Mouse (Mus musculus): ENCODE results near the gene Gm11060. TPM values are rescaled to one million over a fixed set of nuclear protein-coding genes. Genes with fewer than 3 reads are reported as not detected.

The Gm11060 gene
- polyA plus RNA-seq, 1 experiment from 2014 or later: not detected

DNA sequence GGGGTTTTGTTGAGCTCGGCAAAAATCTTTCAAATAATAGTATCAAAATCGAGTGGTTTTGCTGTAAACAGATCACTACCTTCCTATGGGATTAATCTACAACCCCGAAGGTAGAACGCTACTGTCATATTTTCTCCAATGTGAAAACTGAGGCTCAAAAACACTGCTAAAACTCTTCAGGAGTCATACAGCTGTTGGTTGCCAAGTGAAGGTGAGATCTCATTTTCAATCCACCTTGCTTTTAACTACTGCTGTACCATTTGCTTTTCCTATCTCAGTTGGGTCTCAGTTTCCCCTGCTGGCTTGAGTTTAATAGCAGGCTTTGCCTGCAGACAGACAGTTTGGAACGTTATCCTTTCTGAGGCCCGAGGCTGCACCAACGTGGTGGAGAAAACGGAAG, 31.6 kb downstream of the Gm11060 start:
- Histone ChIP-seq H3K27ac (no peak overlapping the region), H3K4me1 (replicated peaks) (peaks cover 18% of the 10 kb centered on the region), H3K9ac (no peak overlapping the region), H3K4me2 (no peak overlapping the region), H3K9me3 (no peaks in the 10 kb centered on the region), H3K4me3 (no peak overlapping the region), H3K36me3 (no peaks in the 10 kb centered on the region), H3K27me3 (peaks cover 96% of the 10 kb centered on the region)
- 2% methylated on average over 8 of the region's 8 CpGs for WGBS
- no peak for ATAC-seq (ENCODE audit: low FRiP score)

- peaks cover 18% of the 10 kb centered on the region for H3K4me1 ChIP-seq (replicated peaks)
- H3K4me2 ChIP-seq: no peak overlapping the region
- H3K36me3 ChIP-seq: no peaks in the 10 kb centered on the region
- no peak overlapping the region for H3K27ac ChIP-seq
- no peak overlapping the region for H3K4me3 ChIP-seq
- no peak for ATAC-seq (ENCODE audit: low FRiP score)
- WGBS: 0% methylated on average over 9 of the region's 9 CpGs
- H3K9ac ChIP-seq: no peak overlapping the region
- H3K27me3 ChIP-seq: peaks cover 96% of the 10 kb centered on the region
- no peaks in the 10 kb centered on the region for H3K9me3 ChIP-seq
Observed at GRCm38 (mm10) chr2:105123881-105124280, 32.1 kb downstream of the Gm11060 start.

GRCm38 (mm10) chr2:105124391-105124790, 32.6 kb downstream of the Gm11060 start:
- H3K27ac ChIP-seq: no peak overlapping the region
- WGBS: 3% methylated on average over 7 of the region's 7 CpGs
- peaks cover 18% of the 10 kb centered on the region for H3K4me1 ChIP-seq (replicated peaks)

DNA sequence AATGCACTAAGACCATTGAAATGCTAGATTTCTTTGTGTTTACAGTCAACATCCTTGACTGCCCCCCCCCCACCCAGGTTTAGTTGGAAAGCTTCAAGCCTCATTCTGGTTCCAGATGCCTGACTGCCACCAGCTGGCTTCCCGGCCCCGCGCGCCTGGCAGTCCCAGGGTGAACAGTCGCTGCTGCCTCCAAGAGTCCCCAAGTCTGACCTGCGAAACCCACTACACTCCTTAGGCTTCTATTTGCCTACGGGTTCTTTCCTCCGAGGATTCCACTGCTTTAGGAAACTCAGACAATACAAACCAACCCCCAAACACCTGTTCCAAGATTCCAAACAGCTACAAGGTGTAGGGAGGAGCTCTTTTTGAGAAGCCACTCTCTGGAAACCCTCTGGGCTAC, 33.4 kb downstream of the Gm11060 start:
- under 1% methylated on average over 8 of the region's 8 CpGs for WGBS
- ATAC-seq (ENCODE audit: low FRiP score): no peak
- Histone ChIP-seq H3K4me3 (no peak overlapping the region), H3K9ac (no peak overlapping the region), H3K27me3 (peaks cover 96% of the 10 kb centered on the region), H3K4me2 (no peak overlapping the region), H3K9me3 (no peaks in the 10 kb centered on the region), H3K36me3 (no peaks in the 10 kb centered on the region), H3K27ac (no peak overlapping the region), H3K4me1 (replicated peaks) (peaks cover 18% of the 10 kb centered on the region)

More at GRCm38 (mm10) chr2:105124391-105124790, 32.6 kb downstream of the Gm11060 start:
- no peaks in the 10 kb centered on the region for H3K36me3 ChIP-seq
- no peak overlapping the region for H3K4me2 ChIP-seq
- no peak overlapping the region for H3K4me3 ChIP-seq
- no peak overlapping the region for H3K9ac ChIP-seq
- peaks cover 96% of the 10 kb centered on the region for H3K27me3 ChIP-seq
- no peak for ATAC-seq (ENCODE audit: low FRiP score)
- no peaks in the 10 kb centered on the region for H3K9me3 ChIP-seq

- WGBS: 3% methylated on average over 15 of the region's 15 CpGs
- ATAC-seq (ENCODE audit: low FRiP score): no peak
- Histone ChIP-seq H3K4me2 (no peak overlapping the region), H3K9me3 (no peaks in the 10 kb centered on the region), H3K27ac (no peak overlapping the region), H3K27me3 (peaks cover 96% of the 10 kb centered on the region), H3K36me3 (no peaks in the 10 kb centered on the region), H3K4me1 (replicated peaks) (peaks cover 20% of the 10 kb centered on the region), H3K4me3 (no peak overlapping the region), H3K9ac (no peak overlapping the region)
Observed at GRCm38 (mm10) chr2:105125641-105126040, 33.8 kb downstream of the Gm11060 start.

- Histone ChIP-seq H3K4me2 (peak within 1 kb of the TSS; percentile 32), H3K4me3 (peak within 1 kb of the TSS; percentile 21), H3K9me3 (no peaks in the 10 kb centered on the region), H3K4me1 (replicated peaks) (peaks cover 23% of the 10 kb centered on the region), H3K9ac (no peak within 1 kb of the TSS), H3K36me3 (no peaks in the 10 kb centered on the region), H3K27me3 (peaks cover 96% of the 10 kb centered on the region), H3K27ac (no peak within 1 kb of the TSS)
- ATAC-seq (ENCODE audit: low FRiP score): peak; percentile 33; the same call in 1 of the 2 replicates
- 1% methylated on average over 21 of the region's 25 CpGs for WGBS
Observed at GRCm38 (mm10) chr2:105126279-105126678, 34.5 kb downstream of the Gm11060 start, which contains the start of gene Wt1. Gene Wt1 (plus strand): TSS chr2:105126529.

DNA sequence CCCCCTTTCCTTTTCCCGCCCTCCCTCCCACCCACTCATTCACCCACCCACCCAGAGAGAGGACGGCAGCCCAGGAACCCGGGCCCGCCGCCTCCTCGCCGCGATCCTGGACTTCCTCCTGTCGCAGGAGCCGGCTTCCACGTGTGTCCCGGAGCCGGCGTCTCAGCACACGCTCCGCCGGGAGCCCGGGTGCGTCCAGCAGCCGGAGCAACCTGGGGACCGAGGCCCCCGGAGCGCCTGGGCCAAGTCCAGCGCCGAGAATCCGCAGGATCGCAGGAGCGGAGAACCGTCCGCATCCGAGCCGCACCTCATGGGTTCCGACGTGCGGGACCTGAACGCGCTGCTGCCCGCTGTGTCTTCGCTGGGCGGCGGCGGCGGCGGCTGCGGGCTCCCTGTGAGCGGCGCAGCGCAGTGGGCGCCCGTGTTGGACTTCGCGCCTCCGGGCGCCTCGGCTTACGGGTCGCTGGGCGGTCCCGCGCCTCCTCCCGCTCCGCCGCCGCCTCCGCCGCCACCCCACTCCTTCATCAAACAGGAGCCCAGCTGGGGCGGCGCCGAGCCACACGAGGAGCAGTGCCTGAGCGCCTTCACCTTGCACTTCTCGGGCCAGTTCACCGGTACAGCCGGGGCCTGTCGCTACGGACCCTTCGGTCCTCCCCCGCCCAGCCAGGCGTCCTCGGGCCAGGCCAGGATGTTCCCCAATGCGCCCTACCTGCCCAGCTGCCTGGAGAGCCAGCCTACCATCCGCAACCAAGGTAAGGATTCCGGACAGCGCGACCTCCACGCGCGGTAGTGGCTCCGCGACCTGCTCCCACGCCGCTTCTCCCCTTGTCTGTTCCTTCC, 35.1 kb downstream of the Gm11060 start:
- ATAC-seq (ENCODE audit: low FRiP score): peak; percentile 34
- WGBS: 1% methylated on average over 64 of the region's 92 CpGs
- H3K27ac ChIP-seq: no peak overlapping the region

GRCm38 (mm10) chr2:105127531-105128480, 36.0 kb downstream of the Gm11060 start:
- ATAC-seq (ENCODE audit: low FRiP score): no peak
- H3K4me1 ChIP-seq (replicated peaks): peaks cover 21% of the 10 kb centered on the region
- H3K4me3 ChIP-seq: no peak overlapping the region
- no peak overlapping the region for H3K4me2 ChIP-seq
- no peak overlapping the region for H3K9ac ChIP-seq
- WGBS: under 1% methylated on average over 52 of the region's 52 CpGs
- H3K27me3 ChIP-seq: peaks cover 98% of the 10 kb centered on the region
- H3K36me3 ChIP-seq: no peaks in the 10 kb centered on the region
- H3K9me3 ChIP-seq: no peaks in the 10 kb centered on the region
- H3K27ac ChIP-seq: no peak overlapping the region

More for the DNA sequence above, 35.1 kb downstream of the Gm11060 start:
- Histone ChIP-seq H3K9ac (no peak overlapping the region), H3K9me3 (no peaks in the 10 kb centered on the region), H3K36me3 (no peaks in the 10 kb centered on the region), H3K4me2 (peak overlapping the region; percentile 32), H3K27me3 (peaks cover 96% of the 10 kb centered on the region), H3K4me1 (replicated peaks) (peaks cover 23% of the 10 kb centered on the region), H3K4me3 (peak overlapping the region; percentile 21)

- H3K27me3 ChIP-seq: peaks cover 98% of the 10 kb centered on the region
- H3K9me3 ChIP-seq: no peaks in the 10 kb centered on the region
- ATAC-seq (ENCODE audit: low FRiP score): no peak
- H3K9ac ChIP-seq: no peak overlapping the region
- H3K4me3 ChIP-seq: no peak overlapping the region
- WGBS: 2% methylated on average over 12 of the region's 12 CpGs
- no peaks in the 10 kb centered on the region for H3K36me3 ChIP-seq
- H3K4me1 ChIP-seq (replicated peaks): peaks cover 17% of the 10 kb centered on the region
- no peak overlapping the region for H3K4me2 ChIP-seq
- no peak overlapping the region for H3K27ac ChIP-seq
Observed at GRCm38 (mm10) chr2:105128564-105128963, 36.7 kb downstream of the Gm11060 start.

DNA sequence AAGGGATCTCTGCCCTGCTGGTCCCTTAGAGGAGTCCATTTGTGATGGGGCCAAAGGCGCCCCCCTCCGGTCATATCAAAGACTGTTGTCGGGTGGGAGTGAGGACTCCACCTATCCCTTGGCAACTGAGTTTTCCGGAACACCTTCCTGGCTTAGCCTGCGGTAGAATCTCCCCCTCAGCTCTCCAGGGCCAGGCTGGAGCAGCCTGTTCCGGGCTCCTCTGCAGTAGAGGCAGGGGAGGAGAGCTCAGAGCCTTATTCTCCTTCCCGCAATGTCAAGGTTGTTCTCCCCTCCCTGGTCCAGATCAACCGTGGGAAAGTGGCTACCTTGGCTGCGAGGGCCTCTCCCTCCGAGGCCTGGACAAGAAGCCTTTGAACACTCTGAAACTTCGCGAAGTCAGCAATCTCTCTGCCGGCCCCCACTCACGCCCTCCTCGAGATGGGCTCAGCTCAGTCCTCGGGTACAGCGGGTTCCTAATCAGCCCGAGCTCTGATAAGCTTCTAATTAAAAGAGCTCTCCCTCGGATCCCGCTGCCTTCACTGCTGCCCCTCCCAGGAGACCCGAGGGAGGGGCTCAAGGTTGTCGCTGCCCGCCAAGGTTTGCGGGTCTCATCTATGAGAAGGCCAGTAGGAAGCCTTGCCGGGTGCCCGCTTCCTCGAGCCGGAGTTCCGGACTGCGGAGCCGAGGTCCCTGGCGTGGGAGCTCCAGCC, 38.7 kb downstream of the Gm11060 start:
- 0 out of 2 replicates have a peak overlapping the region, but pooled peaks have one; percentile 2 for H3K4me3 ChIP-seq
- H3K9ac ChIP-seq: no peak overlapping the region

DNA sequence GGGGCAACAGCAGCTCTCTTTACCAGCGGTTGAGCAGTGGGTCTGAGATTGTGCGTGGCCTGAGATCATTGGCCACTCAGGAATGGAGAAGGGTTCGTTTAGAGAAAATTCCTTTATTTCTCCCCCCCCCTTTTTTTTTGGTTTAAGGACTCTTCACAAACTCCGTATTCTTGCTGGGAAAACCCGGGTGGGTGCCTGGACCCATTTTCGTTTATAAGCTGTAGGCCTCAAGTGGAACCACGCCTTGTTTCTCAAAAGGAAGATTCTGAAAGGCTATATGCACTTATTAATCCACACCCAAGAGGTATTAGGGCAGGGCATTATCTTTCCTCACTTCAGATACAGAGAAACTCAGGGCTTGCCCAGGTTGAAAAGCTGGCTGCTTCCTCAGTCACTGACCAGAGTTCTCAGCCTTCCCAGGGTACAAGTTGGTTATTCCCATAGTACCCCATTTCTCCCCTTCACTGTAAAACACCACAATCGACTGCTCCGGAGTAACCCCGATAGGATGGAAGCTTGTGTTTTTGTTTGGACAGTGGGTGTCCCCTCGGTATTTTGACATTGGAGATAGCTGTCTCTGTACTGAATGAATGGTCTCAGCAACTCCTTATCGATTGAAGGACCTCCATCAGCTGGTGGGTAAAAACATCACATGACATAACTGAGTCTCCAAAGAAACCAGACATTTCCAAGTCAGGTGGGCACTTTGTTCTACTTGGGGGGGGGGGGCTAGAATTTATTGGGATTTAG, 39.4 kb downstream of the Gm11060 start:
- 4% methylated on average over 12 of the region's 12 CpGs for WGBS
- H3K4me2 ChIP-seq: no peak overlapping the region
- H3K4me3 ChIP-seq: no peak overlapping the region
- no peaks in the 10 kb centered on the region for H3K36me3 ChIP-seq
- no peaks in the 10 kb centered on the region for H3K9me3 ChIP-seq
- peaks cover 98% of the 10 kb centered on the region for H3K27me3 ChIP-seq
- no peak overlapping the region for H3K27ac ChIP-seq
- peaks cover 20% of the 10 kb centered on the region for H3K4me1 ChIP-seq (replicated peaks)
- H3K9ac ChIP-seq: no peak overlapping the region
- ATAC-seq (ENCODE audit: low FRiP score): no peak

More for the DNA sequence above, 38.7 kb downstream of the Gm11060 start:
- Histone ChIP-seq H3K4me2 (no peak overlapping the region), H3K36me3 (no peaks in the 10 kb centered on the region), H3K4me1 (replicated peaks) (peaks cover 21% of the 10 kb centered on the region), H3K9me3 (no peaks in the 10 kb centered on the region), H3K27ac (no peak overlapping the region), H3K27me3 (peaks cover 98% of the 10 kb centered on the region)
- WGBS: 1% methylated on average over 32 of the region's 32 CpGs
- ATAC-seq (ENCODE audit: low FRiP score): no peak

Data from hindbrain, embryonic 13.5 days (tissue).